Mouse (Mus musculus) E14TG2a.4 (cell line): ENCODE results near the gene Csrnp3.
"Not testable (repeated sequence)": the region's sequence is repeated elsewhere in the genome, so short reads cannot be mapped to it uniquely, and the experiment has no call there.

Experiments
- H3K27me3 ChIP-seq: 2 replicates; pipeline ENCODE4 v1.6.1; 2014; ENCODE audit warnings: low read length, control low read depth; ENCODE audit not compliant: insufficient read depth
- H3K36me3 ChIP-seq: 2 replicates; pipeline ENCODE4 v1.6.1; 2014; ENCODE audit warnings: low read length, control low read depth; ENCODE audit not compliant: insufficient read depth
- H3K4me1 ChIP-seq: replicated peaks from 2 replicates; pipeline ENCODE4 v1.6.1; 2014; ENCODE audit warnings: low read depth, low read length, control low read depth
- H3K4me3 ChIP-seq: replicated peaks from 2 replicates; pipeline ENCODE4 v1.5.1; 2014; ENCODE audit warnings: mild to moderate bottlenecking, low read length
- H3K9me3 ChIP-seq: 2 replicates; pipeline ENCODE4 v1.6.1; 2014; ENCODE audit warnings: low read length, control low read depth
- CTCF ChIP-seq: conservative IDR thresholded peaks from 2 replicates; pipeline ENCODE4 v1.5.1; 2014; ENCODE audit warnings: low read length
- NANOG ChIP-seq: IDR thresholded peaks from 2 replicates; pipeline ENCODE4 v1.6.1; 2014; ENCODE audit warnings: borderline replicate concordance, low read length, mixed read lengths
- POU5F1 ChIP-seq: IDR thresholded peaks from 2 replicates; pipeline ENCODE4 v1.6.1; 2014; ENCODE audit warnings: low read length, borderline replicate concordance

Csrnp3 gene

DNA sequence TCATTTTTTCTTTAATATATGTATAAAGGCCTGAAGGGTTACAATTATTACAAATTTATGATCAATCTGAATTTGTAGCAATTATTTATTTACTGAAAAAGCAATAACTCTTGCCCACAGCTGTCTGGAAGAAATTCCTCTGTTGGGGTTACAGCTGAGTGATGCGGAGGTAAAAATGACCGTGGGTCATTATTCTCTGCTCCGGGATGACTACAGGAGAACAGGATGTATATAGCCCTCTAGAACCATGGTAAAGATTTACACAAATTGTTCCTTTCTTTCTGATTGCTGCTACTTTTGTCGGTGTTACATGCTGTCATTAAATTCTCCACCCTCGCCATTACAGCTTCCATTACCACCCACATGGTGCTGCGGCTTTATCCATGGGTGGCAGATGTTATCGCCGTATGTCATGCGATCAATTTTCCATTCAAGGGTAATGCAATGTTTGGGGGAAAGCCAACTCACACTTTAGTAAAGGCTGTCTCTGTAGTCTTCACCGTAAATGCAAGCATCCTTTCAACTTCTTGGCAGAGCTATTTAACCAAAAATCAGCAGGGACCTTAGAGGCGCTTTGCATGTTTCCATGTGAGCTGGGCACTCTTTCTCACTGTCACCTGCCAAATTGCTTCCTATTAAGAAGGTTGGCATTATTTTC, 12.7 kb upstream of the Csrnp3 start:
- Histone ChIP-seq H3K4me1 (no peaks in the 10 kb centered on the region), H3K27me3 (no peaks in the 10 kb centered on the region), H3K4me3 (no peak overlapping the region), H3K9me3 (no peaks in the 10 kb centered on the region), H3K36me3 (no peaks in the 10 kb centered on the region)
- no peak for TF ChIP-seq CTCF
- TF ChIP-seq NANOG: no peak
- TF ChIP-seq POU5F1: no peak

DNA sequence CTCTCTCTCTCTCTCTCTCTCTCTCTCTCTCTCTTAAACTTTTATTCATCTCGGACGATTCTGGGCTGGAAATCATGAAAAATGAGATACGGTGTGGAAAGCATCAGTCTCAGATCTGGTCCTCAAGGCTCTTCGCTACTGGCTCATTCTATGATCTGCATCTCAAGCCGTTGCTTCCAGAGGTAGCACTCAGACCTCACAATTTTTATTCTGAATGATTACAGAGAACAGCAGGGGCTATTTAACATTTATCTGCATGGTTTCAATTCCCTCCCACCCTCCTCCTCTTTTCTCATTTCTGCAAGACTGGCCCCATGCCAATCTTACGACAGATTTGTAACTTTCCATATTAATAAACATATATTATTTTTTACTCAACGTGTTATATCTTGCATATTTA, 12.1 kb upstream of the Csrnp3 start:
- Histone ChIP-seq H3K9me3 (no peaks in the 10 kb centered on the region), H3K36me3 (no peaks in the 10 kb centered on the region), H3K4me1 (no peaks in the 10 kb centered on the region), H3K27me3 (no peaks in the 10 kb centered on the region), H3K4me3 (no peak overlapping the region)
- TF ChIP-seq NANOG: no peak
- TF ChIP-seq POU5F1: no peak
- no peak for TF ChIP-seq CTCF

DNA sequence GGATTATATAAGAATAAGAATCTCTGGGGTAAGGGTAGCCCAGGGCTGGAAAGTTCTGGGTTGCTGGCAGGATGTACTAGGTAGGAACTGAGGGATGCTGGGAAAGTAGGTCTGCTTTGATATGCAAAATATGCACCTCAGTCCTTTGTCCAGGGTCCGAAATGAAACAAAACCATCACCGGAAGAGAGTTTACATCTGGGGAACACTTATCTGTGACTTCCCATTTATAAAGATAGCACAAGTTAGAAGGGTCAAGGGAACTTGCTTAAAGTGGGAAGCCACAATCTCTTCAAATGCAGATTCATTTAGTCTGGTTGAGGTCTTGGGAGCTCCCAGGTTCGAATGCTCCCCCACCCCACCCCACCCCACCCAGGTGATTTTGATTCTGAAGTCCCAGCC, 4.0 kb upstream of the Csrnp3 start:
- TF ChIP-seq NANOG (no peak), POU5F1 (peak; percentile 57; the same call in 1 of the 2 replicates), CTCF (no peak)
- Histone ChIP-seq H3K9me3 (peaks cover 11% of the 10 kb centered on the region), H3K4me3 (no peak overlapping the region; the same call in 1 of the 2 replicates), H3K4me1 (peaks cover 43% of the 10 kb centered on the region), H3K36me3 (no peaks in the 10 kb centered on the region), H3K27me3 (no peaks in the 10 kb centered on the region)

DNA sequence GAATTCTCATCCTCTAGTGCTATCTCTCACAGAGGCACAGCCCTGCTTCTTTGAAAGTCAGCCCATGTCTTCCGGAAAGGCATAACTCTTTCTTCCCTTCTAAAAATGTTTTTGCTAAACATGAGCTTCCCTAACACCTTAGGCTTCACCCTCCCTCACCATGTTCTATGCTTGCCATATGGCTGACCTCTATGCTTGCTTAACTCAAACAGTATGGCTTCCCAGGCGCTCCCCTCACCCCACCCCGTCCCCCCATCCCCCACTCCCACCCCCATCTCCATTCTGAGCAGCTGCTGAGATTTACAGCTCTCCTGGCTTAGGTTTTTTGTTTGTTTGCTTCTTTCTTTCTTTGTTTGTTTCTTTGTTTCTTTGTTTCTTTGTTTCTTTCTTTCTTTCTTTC, 3.2 kb upstream of the Csrnp3 start:
- Histone ChIP-seq H3K27me3 (no peaks in the 10 kb centered on the region), H3K4me1 (peaks cover 49% of the 10 kb centered on the region), H3K9me3 (peaks cover 11% of the 10 kb centered on the region), H3K36me3 (no peaks in the 10 kb centered on the region), H3K4me3 (no peak overlapping the region; the same call in 1 of the 2 replicates)
- TF ChIP-seq NANOG (no peak), POU5F1 (no peak), CTCF (no peak)

DNA sequence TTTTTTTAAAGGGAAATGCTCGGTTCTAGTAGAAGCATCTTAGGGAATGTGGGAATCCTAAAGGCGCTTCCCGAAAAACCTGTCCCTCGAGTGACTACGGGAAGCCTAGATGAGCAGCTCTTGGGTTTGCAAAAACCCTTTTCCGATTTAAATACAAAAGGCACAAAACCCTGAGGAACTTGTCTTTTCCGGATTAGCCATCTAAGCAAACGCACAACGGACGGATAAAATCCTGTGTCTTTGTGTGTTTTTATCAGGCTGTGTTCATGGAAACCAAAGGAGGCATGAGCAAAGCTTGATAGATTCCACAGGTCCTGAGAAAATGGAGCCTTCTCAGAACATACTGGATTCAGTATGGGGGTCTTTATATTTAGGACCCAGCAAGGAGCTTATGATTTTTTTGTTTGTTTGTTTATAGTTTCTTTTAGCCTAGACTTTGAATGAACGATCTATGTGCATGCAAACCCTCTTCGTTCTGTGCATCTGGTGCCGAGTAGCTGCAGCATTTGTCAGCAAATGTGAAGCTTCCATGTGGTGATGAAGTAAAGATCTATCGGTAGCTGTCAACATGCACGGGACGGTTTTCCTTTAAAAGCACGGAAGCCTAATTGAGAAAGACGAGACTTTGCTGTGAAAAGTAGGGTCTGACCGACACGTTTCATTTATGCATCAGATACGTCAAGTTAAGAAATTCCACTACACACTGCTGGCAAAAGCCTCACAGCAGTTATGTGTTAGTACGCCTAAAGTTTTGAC, 611 bp downstream of the Csrnp3 start:
- TF ChIP-seq POU5F1 (no peak), CTCF (no peak), NANOG (no peak)
- Histone ChIP-seq H3K4me1 (peaks cover 69% of the 10 kb centered on the region), H3K27me3 (no peaks in the 10 kb centered on the region), H3K9me3 (no peaks in the 10 kb centered on the region), H3K4me3 (peak overlapping the region; percentile 71), H3K36me3 (no peaks in the 10 kb centered on the region)

DNA sequence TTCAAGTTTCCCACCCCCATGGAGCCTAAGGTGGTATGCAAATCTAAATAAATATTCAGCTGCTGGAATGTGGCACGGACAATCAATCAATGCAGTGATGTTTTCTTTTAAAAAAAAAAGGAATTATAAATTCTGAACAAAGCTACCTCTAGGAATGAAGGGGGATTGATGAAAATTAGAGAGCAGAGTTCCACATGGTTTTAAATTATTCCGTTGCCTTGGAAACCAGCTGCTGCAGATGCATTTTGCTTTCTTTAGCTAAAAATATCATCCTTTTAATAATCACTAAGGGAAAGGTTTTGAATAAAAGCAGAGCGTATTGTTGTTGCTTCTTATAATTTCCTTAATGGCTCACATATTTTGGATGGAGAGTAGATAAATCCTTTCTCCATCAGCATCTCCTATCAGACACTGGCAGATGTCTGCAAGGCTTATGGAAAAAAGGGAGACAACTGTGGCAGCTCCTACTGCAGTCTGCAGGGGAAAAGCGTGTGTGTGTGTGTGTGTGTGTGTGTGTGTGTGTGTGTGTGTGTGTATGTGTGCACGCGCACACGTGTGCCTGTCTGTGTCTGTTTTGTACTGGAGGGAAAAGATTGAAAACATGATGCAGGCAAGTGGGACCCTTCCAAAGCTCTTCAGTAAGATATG, 2.0 kb downstream of the Csrnp3 start:
- TF ChIP-seq NANOG (no peak), POU5F1 (no peak), CTCF (no peak)
- Histone ChIP-seq H3K9me3 (no peaks in the 10 kb centered on the region), H3K4me3 (no peak overlapping the region), H3K36me3 (no peaks in the 10 kb centered on the region), H3K4me1 (peaks cover 61% of the 10 kb centered on the region), H3K27me3 (no peaks in the 10 kb centered on the region)

DNA sequence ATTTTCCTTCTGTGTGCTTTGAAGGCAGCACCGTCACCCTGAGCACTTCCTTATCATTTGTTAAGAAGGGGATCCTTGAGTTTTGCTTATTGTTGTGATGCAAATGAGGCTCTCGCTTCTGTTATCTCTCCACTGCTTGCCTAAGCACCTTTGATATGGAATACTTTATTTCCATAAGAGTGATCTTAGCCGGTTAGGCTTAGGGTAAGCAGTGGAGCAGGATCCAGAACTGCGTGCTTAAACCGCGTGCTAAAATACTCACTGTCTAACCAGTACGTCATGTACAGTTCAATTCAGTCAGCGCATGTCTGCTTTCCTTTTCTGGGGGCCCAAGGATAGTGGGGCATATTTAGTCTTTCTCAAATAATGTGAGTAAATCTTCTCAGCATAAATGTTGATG, 3.1 kb downstream of the Csrnp3 start:
- TF ChIP-seq CTCF (no peak), NANOG (no peak), POU5F1 (no peak)
- Histone ChIP-seq H3K36me3 (no peaks in the 10 kb centered on the region), H3K27me3 (no peaks in the 10 kb centered on the region), H3K4me3 (no peak overlapping the region), H3K4me1 (peaks cover 52% of the 10 kb centered on the region), H3K9me3 (no peaks in the 10 kb centered on the region)

DNA sequence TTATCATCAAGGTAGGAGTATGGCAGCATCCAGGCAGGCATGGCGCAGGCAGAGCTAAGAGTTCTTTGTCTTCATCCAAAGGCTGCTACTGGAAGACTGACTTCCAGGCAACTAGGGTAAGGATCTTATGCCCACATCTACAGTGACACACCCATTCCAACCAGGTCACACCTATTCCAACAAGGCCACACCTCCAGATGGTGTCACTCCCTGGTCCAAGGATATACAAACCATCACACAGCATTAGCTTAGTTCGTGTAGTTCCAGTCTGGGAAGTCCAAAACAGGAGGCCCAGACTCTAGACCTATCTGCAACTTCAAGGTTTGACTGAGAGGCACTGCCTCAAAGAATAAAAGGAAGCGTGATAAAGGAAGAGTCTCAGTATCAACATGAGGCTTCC, 4.7 kb downstream of the Csrnp3 start:
- H3K36me3 ChIP-seq, H3K4me3 ChIP-seq, H3K27me3 ChIP-seq, H3K9me3 ChIP-seq: not testable (repeated sequence)
- H3K4me1 ChIP-seq: peaks cover 41% of the 10 kb centered on the region
